Mouse (Mus musculus) liver, embryonic 13.5 days (tissue): ENCODE data around the gene Gstp2. TPM values are rescaled to one million over a fixed set of nuclear protein-coding genes. Genes with fewer than 3 reads are reported as not detected.

Experiments
- ATAC-seq: fragments of 200-750 bp; cut with Nextera tagmentation; 2 replicates; pipeline ENCODE4 v1.8.0; 2017; ENCODE audit warnings: low read depth, mild to moderate bottlenecking, moderate number of reproducible peaks, moderate library complexity
- DNase-seq: peaks from one replicate; pipeline ENCODE4 v3.0.0; 2022
- H3K27ac ChIP-seq: fragments of 300-500 bp; sonication (generic); 2 replicates; pipeline ENCODE4 v1.5.1; 2015; ENCODE audit warnings: moderate library complexity, mild to moderate bottlenecking, inconsistent platforms
- H3K27me3 ChIP-seq: fragments of 300-500 bp; sonication (generic); 2 replicates; pipeline ENCODE4 v1.6.1; 2015; ENCODE audit warnings: mild to moderate bottlenecking, inconsistent platforms
- H3K36me3 ChIP-seq: fragments of 300-500 bp; sonication (generic); 2 replicates; pipeline ENCODE4 v1.6.1; 2015; ENCODE audit warnings: mild to moderate bottlenecking, inconsistent platforms
- H3K4me1 ChIP-seq: fragments of 300-500 bp; sonication (generic); replicated peaks from 2 replicates; pipeline ENCODE4 v1.6.1; 2015; ENCODE audit warnings: inconsistent platforms
- H3K4me2 ChIP-seq: fragments of 300-500 bp; sonication (generic); 2 replicates; pipeline ENCODE4 v1.6.1; 2015; ENCODE audit warnings: inconsistent platforms, mild to moderate bottlenecking, moderate library complexity
- H3K4me3 ChIP-seq: fragments of 300-500 bp; sonication (generic); replicated peaks from 2 replicates; pipeline ENCODE4 v1.5.1; 2015; ENCODE audit warnings: mild to moderate bottlenecking, inconsistent platforms
- H3K9ac ChIP-seq: fragments of 300-500 bp; sonication (generic); 2 replicates; pipeline ENCODE4 v1.6.1; 2015; ENCODE audit warnings: mild to moderate bottlenecking, inconsistent platforms
- H3K9me3 ChIP-seq: fragments of 300-500 bp; sonication (generic); replicated peaks from 2 replicates; pipeline ENCODE4 v1.6.1; 2016; ENCODE audit warnings: inconsistent platforms
- WGBS: fragments of 180-500 bp; shearing (Covaris S2); methylation state at CpG from one replicate; pipeline ENCODE4 v1.1.7; 2015; ENCODE audit not compliant: insufficient replicate concordance; 5-methylcytosine and 5-hydroxymethylcytosine counted together
- polyA plus RNA-seq: library from polyadenylated mRNA; unstranded; fragments of >200 nt; fragmentation: Nextera tagmentation; extraction: Ambion mirVana; gene quantifications from 2 replicates; pipeline ENCODE4 v1.2.1, GENCODE M21; 2015

Gene Gstp2
- polyA plus RNA-seq, 1 experiment from 2014 or later: 11.2 TPM

- H3K4me1 ChIP-seq: peaks cover 30% of the 10 kb centered on the region
- no peak overlapping the region for H3K4me3 ChIP-seq
- DNase-seq: no peak
- no peak for ATAC-seq
- H3K9me3 ChIP-seq: no peaks in the 10 kb centered on the region
- peaks cover 17% of the 10 kb centered on the region for H3K27me3 ChIP-seq
- no peaks in the 10 kb centered on the region for H3K36me3 ChIP-seq
- H3K9ac ChIP-seq: no peak overlapping the region
- H3K27ac ChIP-seq: no peak overlapping the region
- H3K4me2 ChIP-seq: no peak overlapping the region
- 81% methylated on average over 1 of the region's 1 CpGs for WGBS
These were observed 39.2 kb upstream of the Gstp2 start for GRCm38 (mm10) chr19:4084984-4085383.

- Histone ChIP-seq H3K36me3 (no peaks in the 10 kb centered on the region), H3K4me1 (peaks cover 41% of the 10 kb centered on the region), H3K27ac (no peak overlapping the region)
These were observed 38.0 kb upstream of the Gstp2 start for GRCm38 (mm10) chr19:4083826-4084225.

DNA sequence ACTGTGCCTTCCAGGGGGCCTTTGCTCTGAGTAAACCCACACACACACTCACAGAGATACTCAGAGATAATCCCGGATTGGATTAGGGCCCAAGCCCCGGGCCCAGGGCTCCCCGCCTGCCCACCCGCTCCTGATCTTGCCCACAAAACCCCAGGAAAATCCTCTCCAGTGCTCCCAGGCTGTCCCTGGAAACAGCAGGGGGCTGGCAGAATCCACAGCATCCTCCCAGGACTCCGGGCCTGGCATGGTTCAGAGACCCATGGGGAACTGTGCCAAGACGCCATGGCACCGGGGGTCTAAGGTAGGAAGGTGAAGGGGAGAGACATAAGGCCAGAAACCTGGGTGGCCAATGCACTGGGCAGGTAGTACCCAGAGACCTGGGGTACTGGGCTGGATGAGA is 37.5 kb upstream of the Gstp2 start:
- H3K9me3 ChIP-seq: no peaks in the 10 kb centered on the region
- no peak for DNase-seq
- H3K4me2 ChIP-seq: no peak overlapping the region
- no peak overlapping the region for H3K9ac ChIP-seq
- no peak for ATAC-seq
- H3K27me3 ChIP-seq: peaks cover 11% of the 10 kb centered on the region; the same call in 1 of the 2 replicates
- 71% methylated on average over 7 of the region's 7 CpGs for whole genome bisulfite sequencing
- H3K4me3 ChIP-seq: no peak overlapping the region
- no peak overlapping the region for H3K27ac ChIP-seq
- peaks cover 39% of the 10 kb centered on the region for H3K4me1 ChIP-seq
- H3K36me3 ChIP-seq: no peaks in the 10 kb centered on the region

More at GRCm38 (mm10) chr19:4083826-4084225, 38.0 kb upstream of the Gstp2 start:
- no peaks in the 10 kb centered on the region for H3K9me3 ChIP-seq
- ATAC-seq (no peak), DNase-seq (no peak)
- H3K4me2 ChIP-seq: no peak overlapping the region
- H3K27me3 ChIP-seq: peaks cover 11% of the 10 kb centered on the region; the same call in 1 of the 2 replicates
- no peak overlapping the region for H3K4me3 ChIP-seq
- 39% methylated on average over 8 of the region's 8 CpGs for WGBS
- H3K9ac ChIP-seq: no peak overlapping the region

GRCm38 (mm10) chr19:4082219-4082965 is 36.6 kb upstream of the Gstp2 start:
- Histone ChIP-seq H3K4me1 (peaks cover 43% of the 10 kb centered on the region), H3K4me2 (no peak overlapping the region), H3K27me3 (peaks cover 11% of the 10 kb centered on the region; the same call in 1 of the 2 replicates), H3K9ac (no peak overlapping the region), H3K27ac (no peak overlapping the region; the same call in 1 of the 2 replicates), H3K36me3 (no peaks in the 10 kb centered on the region), H3K4me3 (no peak overlapping the region), H3K9me3 (no peaks in the 10 kb centered on the region)
- WGBS: 69% methylated on average over 11 of the region's 11 CpGs
- ATAC-seq (no peak), DNase-seq (no peak)

- peak within 1 kb of the TSS; percentile 50 for H3K4me2 ChIP-seq
- H3K27me3 ChIP-seq: peaks cover 7% of the 10 kb centered on the region; the same call in 1 of the 2 replicates
- peaks cover 43% of the 10 kb centered on the region for H3K4me1 ChIP-seq
- ATAC-seq: no peak
- no peak for DNase-seq
- 54% methylated on average over 3 of the region's 3 CpGs for WGBS
- no peaks in the 10 kb centered on the region for H3K36me3 ChIP-seq
- H3K9ac ChIP-seq: peak within 1 kb of the TSS; percentile 49
- no peaks in the 10 kb centered on the region for H3K9me3 ChIP-seq
- H3K27ac ChIP-seq: peak within 1 kb of the TSS; percentile 72
- 0 out of 2 replicates have a peak within 1 kb of the TSS, but pooled peaks have one; percentile 5 for H3K4me3 ChIP-seq
These were observed 35.6 kb upstream of the Gstp2 start, which contains the start of gene Cabp2 for GRCm38 (mm10) chr19:4081394-4081793. TSS of gene Cabp2 (plus strand) at chr19:4081578.

GRCm38 (mm10) chr19:4080511-4081009 is 34.7 kb upstream of the Gstp2 start:
- peak; percentile 93 for ATAC-seq
- no peaks in the 10 kb centered on the region for H3K9me3 ChIP-seq
- H3K9ac ChIP-seq: peak overlapping the region; percentile 49
- peaks cover 7% of the 10 kb centered on the region; the same call in 1 of the 2 replicates for H3K27me3 ChIP-seq
- H3K27ac ChIP-seq: peak overlapping the region; percentile 72
- peak; percentile 43 for DNase-seq
- peak overlapping the region; percentile 50 for H3K4me2 ChIP-seq
- H3K4me1 ChIP-seq: peaks cover 43% of the 10 kb centered on the region
- WGBS: 35% methylated on average over 8 of the region's 8 CpGs
- 0 out of 2 replicates have a peak overlapping the region, but pooled peaks have one; percentile 5 for H3K4me3 ChIP-seq
- no peaks in the 10 kb centered on the region for H3K36me3 ChIP-seq

- Histone ChIP-seq H3K4me3 (no peak overlapping the region), H3K4me2 (no peak overlapping the region), H3K4me1 (peaks cover 43% of the 10 kb centered on the region), H3K27me3 (peaks cover 5% of the 10 kb centered on the region; the same call in 1 of the 2 replicates), H3K36me3 (no peaks in the 10 kb centered on the region), H3K9ac (no peak overlapping the region), H3K27ac (no peak overlapping the region), H3K9me3 (no peaks in the 10 kb centered on the region)
- 47% methylated on average over 1 of the region's 1 CpGs for WGBS
- no peak for DNase-seq
- peak; percentile 19; the same call in 1 of the 2 replicates for ATAC-seq
These were observed 33.8 kb upstream of the Gstp2 start for GRCm38 (mm10) chr19:4079594-4079993.

GRCm38 (mm10) chr19:4075531-4075930 is 29.7 kb upstream of the Gstp2 start:
- Histone ChIP-seq H3K36me3 (no peaks in the 10 kb centered on the region), H3K4me2 (no peak overlapping the region), H3K9ac (no peak overlapping the region), H3K4me3 (no peak overlapping the region), H3K27me3 (no peaks in the 10 kb centered on the region), H3K27ac (no peak overlapping the region), H3K4me1 (peaks cover 41% of the 10 kb centered on the region), H3K9me3 (no peaks in the 10 kb centered on the region)
- DNase-seq: no peak
- WGBS: 74% methylated on average over 1 of the region's 1 CpGs
- no peak for ATAC-seq

- 69% methylated on average over 6 of the region's 6 CpGs for WGBS
- Histone ChIP-seq H3K27ac (no peak overlapping the region), H3K4me2 (no peak overlapping the region), H3K27me3 (no peaks in the 10 kb centered on the region; the same call in 1 of the 2 replicates), H3K4me1 (peaks cover 21% of the 10 kb centered on the region), H3K36me3 (no peaks in the 10 kb centered on the region), H3K9me3 (no peaks in the 10 kb centered on the region), H3K4me3 (no peak overlapping the region), H3K9ac (no peak overlapping the region)
- ATAC-seq (no peak), DNase-seq (no peak)
These were observed 27.0 kb upstream of the Gstp2 start for GRCm38 (mm10) chr19:4072706-4073424.

GRCm38 (mm10) chr19:4071406-4071805 is 25.6 kb upstream of the Gstp2 start:
- 83% methylated on average over 6 of the region's 6 CpGs for WGBS
- Histone ChIP-seq H3K36me3 (no peaks in the 10 kb centered on the region), H3K4me3 (no peak overlapping the region), H3K4me2 (no peak overlapping the region), H3K27me3 (no peaks in the 10 kb centered on the region; the same call in 1 of the 2 replicates), H3K4me1 (peaks cover 32% of the 10 kb centered on the region), H3K9ac (no peak overlapping the region), H3K27ac (peak overlapping the region; percentile 48), H3K9me3 (no peaks in the 10 kb centered on the region)
- ATAC-seq (no peak), DNase-seq (no peak)

DNA sequence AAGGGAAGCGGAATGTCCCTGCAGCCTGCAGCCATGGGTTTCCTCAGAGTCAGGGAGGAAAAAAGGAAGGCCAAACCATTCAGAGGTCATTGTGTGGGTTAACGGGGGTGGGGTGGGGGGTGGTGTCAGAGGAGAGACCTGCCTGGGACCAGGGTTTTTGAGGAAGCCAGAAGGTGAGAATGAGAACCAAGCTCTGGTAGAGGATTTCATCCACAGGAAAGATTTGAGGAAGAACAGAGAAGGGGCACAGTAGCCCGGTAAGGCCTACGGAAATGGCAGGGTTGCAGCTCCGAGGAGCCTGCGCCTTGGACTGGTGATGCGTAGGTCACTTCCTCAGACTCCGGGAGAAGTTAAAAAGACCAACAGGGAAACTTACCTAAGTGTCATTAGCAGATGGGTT is 24.9 kb upstream of the Gstp2 start:
- H3K4me3 ChIP-seq: no peak overlapping the region
- 39% methylated on average over 8 of the region's 8 CpGs for WGBS
- H3K4me2 ChIP-seq: no peak overlapping the region
- peaks cover 34% of the 10 kb centered on the region for H3K4me1 ChIP-seq
- no peaks in the 10 kb centered on the region; the same call in 1 of the 2 replicates for H3K27me3 ChIP-seq
- DNase-seq (no peak), ATAC-seq (peak; percentile 22; the same call in 1 of the 2 replicates)
- no peak overlapping the region for H3K9ac ChIP-seq
- H3K27ac ChIP-seq: peak overlapping the region; percentile 48
- H3K9me3 ChIP-seq: no peaks in the 10 kb centered on the region
- H3K36me3 ChIP-seq: no peaks in the 10 kb centered on the region
